Mouse (Mus musculus): ENCODE measurements around the gene Tvp23a. TPM values are rescaled to one million over a fixed set of nuclear protein-coding genes. Genes with fewer than 3 reads are reported as not detected.

The Tvp23a gene
- polyA plus RNA-seq, 1 experiment from 2014 or later, result 26.0 TPM

DNA sequence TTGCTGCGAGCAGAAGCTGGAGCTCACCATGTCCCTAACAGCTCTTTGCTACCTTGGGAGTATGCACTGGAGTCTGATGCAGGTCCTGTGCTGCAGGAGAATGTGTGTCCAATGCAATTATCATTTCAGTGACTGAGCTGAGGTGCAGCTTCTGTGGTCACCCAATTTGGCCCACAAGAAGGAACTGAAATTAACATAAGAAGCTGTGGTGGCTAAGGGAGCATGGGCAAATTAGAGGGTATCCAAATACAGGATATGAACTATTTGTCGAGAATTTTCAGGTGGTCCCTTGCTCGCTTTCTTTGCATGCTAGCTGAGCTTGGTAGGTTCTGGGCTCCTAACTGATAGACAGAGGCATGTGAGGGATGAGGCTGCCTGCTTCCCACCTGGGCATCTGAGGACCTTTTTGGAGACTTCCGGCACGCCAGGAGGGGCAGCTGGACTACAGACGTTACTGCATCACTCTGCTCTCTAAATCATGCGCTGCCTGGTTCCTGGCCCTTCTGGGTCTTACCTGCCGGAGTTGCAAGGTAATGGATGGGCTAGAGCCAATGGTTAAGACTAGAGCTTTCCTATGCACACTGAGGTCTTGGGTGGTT, 40.8 kb upstream of the Tvp23a start:
- no peak for ATAC-seq (ENCODE audit: insufficient read depth, low FRiP score, low TSS enrichment)
- 86% methylated on average over 8 of the region's 8 CpGs for WGBS

GRCm38 (mm10) chr16:10486993-10487392, 39.8 kb upstream of the Tvp23a start:
- no peak overlapping the region for H3K27ac ChIP-seq (ENCODE audit: low read depth, low read length)
- H3K27me3 ChIP-seq (ENCODE audit: control insufficient read depth, insufficient read depth, low read length), result no peaks in the 10 kb centered on the region
- no peak for DNase-seq (ENCODE audit: low spot score)
- no peak overlapping the region for H3K4me3 ChIP-seq (ENCODE audit: low read depth, low read length)
- H3K36me3 ChIP-seq (ENCODE audit: control insufficient read depth, insufficient read depth, low read length), result no peaks in the 10 kb centered on the region
- H3K4me1 ChIP-seq (ENCODE audit: control insufficient read depth, insufficient read depth, low read length), result no peaks in the 10 kb centered on the region
- H3K9me3 ChIP-seq (ENCODE audit: control insufficient read depth, low read length), result no peaks in the 10 kb centered on the region
- no peak overlapping the region for H3K4me2 ChIP-seq (ENCODE audit: low read depth)
- H3K9ac ChIP-seq (ENCODE audit: low read length), result no peak overlapping the region
- 71% methylated on average over 3 of the region's 3 CpGs for WGBS
- no peak for ATAC-seq (ENCODE audit: insufficient read depth, low FRiP score, low TSS enrichment)

More for the DNA sequence above, 40.8 kb upstream of the Tvp23a start:
- Histone ChIP-seq H3K27me3 (ENCODE audit: control insufficient read depth, insufficient read depth, low read length) (no peaks in the 10 kb centered on the region), H3K4me1 (ENCODE audit: control insufficient read depth, insufficient read depth, low read length) (no peaks in the 10 kb centered on the region), H3K27ac (ENCODE audit: low read depth, low read length) (no peak overlapping the region), H3K4me3 (ENCODE audit: low read depth, low read length) (no peak overlapping the region), H3K4me2 (ENCODE audit: low read depth) (no peak overlapping the region), H3K36me3 (ENCODE audit: control insufficient read depth, insufficient read depth, low read length) (no peaks in the 10 kb centered on the region), H3K9me3 (ENCODE audit: control insufficient read depth, low read length) (no peaks in the 10 kb centered on the region), H3K9ac (ENCODE audit: low read length) (no peak overlapping the region)
- no peak for DNase-seq (ENCODE audit: low spot score)

- H3K4me3 ChIP-seq (ENCODE audit: low read depth, low read length), result no peak overlapping the region
- no peak overlapping the region for H3K27ac ChIP-seq (ENCODE audit: low read depth, low read length)
- H3K9me3 ChIP-seq (ENCODE audit: control insufficient read depth, low read length), result no peaks in the 10 kb centered on the region
- H3K4me1 ChIP-seq (ENCODE audit: control insufficient read depth, insufficient read depth, low read length), result no peaks in the 10 kb centered on the region
- H3K9ac ChIP-seq (ENCODE audit: low read length), result no peak overlapping the region
- DNase-seq (ENCODE audit: low spot score) (no peak), ATAC-seq (ENCODE audit: insufficient read depth, low FRiP score, low TSS enrichment) (no peak)
- H3K36me3 ChIP-seq (ENCODE audit: control insufficient read depth, insufficient read depth, low read length), result no peaks in the 10 kb centered on the region
- H3K27me3 ChIP-seq (ENCODE audit: control insufficient read depth, insufficient read depth, low read length), result no peaks in the 10 kb centered on the region
- WGBS, result 75% methylated on average over 4 of the region's 4 CpGs
- H3K4me2 ChIP-seq (ENCODE audit: low read depth), result no peak overlapping the region
Measured at GRCm38 (mm10) chr16:10482343-10482742, 35.2 kb upstream of the Tvp23a start.

DNA sequence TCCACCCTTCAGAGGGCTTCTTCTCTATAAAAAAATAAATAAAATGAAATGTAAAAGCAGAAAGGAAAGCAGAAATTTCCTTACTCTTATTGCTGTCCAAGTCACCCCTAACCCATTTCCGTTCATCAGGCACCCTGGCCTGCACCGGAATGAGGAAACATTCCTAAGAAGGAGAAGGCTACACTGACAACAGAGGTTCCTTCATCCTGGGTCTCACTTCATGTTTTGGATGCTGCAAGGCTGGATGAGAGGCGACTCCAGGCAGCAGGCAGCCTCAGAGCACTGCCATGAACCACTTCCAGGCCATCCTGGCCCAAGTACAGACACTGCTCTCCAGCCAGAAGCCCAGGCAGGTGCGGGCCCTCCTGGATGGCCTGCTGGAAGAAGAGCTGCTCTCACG, 32.7 kb upstream of the Tvp23a start, which contains the start of gene Ciita:
Gene Ciita, plus strand, starts transcription at position 203 of the 400 bp plus-strand sequence.
- Histone ChIP-seq H3K27me3 (ENCODE audit: control insufficient read depth, insufficient read depth, low read length) (no peaks in the 10 kb centered on the region), H3K9me3 (ENCODE audit: control insufficient read depth, low read length) (no peaks in the 10 kb centered on the region), H3K36me3 (ENCODE audit: control insufficient read depth, insufficient read depth, low read length) (no peaks in the 10 kb centered on the region), H3K4me3 (ENCODE audit: low read depth, low read length) (no peak within 1 kb of the TSS), H3K27ac (ENCODE audit: low read depth, low read length) (no peak within 1 kb of the TSS), H3K4me1 (ENCODE audit: control insufficient read depth, insufficient read depth, low read length) (no peaks in the 10 kb centered on the region), H3K4me2 (ENCODE audit: low read depth) (no peak within 1 kb of the TSS), H3K9ac (ENCODE audit: low read length) (no peak within 1 kb of the TSS)
- WGBS, result 83% methylated on average over 5 of the region's 5 CpGs
- ATAC-seq (ENCODE audit: insufficient read depth, low FRiP score, low TSS enrichment) (no peak), DNase-seq (ENCODE audit: low spot score) (no peak)

DNA sequence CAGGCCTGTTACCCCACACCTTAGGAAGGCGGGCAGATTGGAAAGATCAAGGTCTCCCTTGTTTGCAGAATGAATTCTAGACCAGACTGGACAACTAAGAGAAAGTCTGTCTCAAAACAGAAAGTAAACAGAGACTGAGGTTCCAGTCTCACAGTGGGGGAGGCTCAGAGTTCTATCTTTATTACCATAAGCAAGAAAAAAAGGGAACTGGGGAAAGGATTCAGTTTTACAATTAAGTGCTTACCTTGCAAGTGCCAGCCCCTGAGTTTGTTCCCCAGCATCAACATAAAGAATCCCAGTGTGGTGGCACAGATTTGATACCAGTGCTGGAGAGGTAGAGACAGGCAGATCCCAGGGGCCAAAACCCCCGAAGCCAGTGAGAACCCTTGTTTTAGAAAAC, 28.8 kb upstream of the Tvp23a start:
- Histone ChIP-seq H3K4me1 (ENCODE audit: control insufficient read depth, insufficient read depth, low read length) (no peaks in the 10 kb centered on the region), H3K9ac (ENCODE audit: low read length) (no peak overlapping the region), H3K36me3 (ENCODE audit: control insufficient read depth, insufficient read depth, low read length) (no peaks in the 10 kb centered on the region), H3K27me3 (ENCODE audit: control insufficient read depth, insufficient read depth, low read length) (no peaks in the 10 kb centered on the region), H3K4me3 (ENCODE audit: low read depth, low read length) (no peak overlapping the region), H3K9me3 (ENCODE audit: control insufficient read depth, low read length) (no peaks in the 10 kb centered on the region), H3K4me2 (ENCODE audit: low read depth) (no peak overlapping the region), H3K27ac (ENCODE audit: low read depth, low read length) (no peak overlapping the region)
- WGBS, result 76% methylated on average over 2 of the region's 2 CpGs
- DNase-seq (ENCODE audit: low spot score) (no peak), ATAC-seq (ENCODE audit: insufficient read depth, low FRiP score, low TSS enrichment) (no peak)

- Histone ChIP-seq H3K27me3 (ENCODE audit: control insufficient read depth, insufficient read depth, low read length) (no peaks in the 10 kb centered on the region), H3K9ac (ENCODE audit: low read length) (no peak overlapping the region), H3K4me3 (ENCODE audit: low read depth, low read length) (no peak overlapping the region), H3K4me1 (ENCODE audit: control insufficient read depth, insufficient read depth, low read length) (no peaks in the 10 kb centered on the region), H3K9me3 (ENCODE audit: control insufficient read depth, low read length) (no peaks in the 10 kb centered on the region), H3K4me2 (ENCODE audit: low read depth) (no peak overlapping the region), H3K36me3 (ENCODE audit: control insufficient read depth, insufficient read depth, low read length) (no peaks in the 10 kb centered on the region), H3K27ac (ENCODE audit: low read depth, low read length) (no peak overlapping the region)
- 78% methylated on average over 3 of the region's 3 CpGs for WGBS
- DNase-seq (ENCODE audit: low spot score), result no peak
- ATAC-seq (ENCODE audit: insufficient read depth, low FRiP score, low TSS enrichment), result no peak
Measured at GRCm38 (mm10) chr16:10474956-10475355, 27.8 kb upstream of the Tvp23a start.

- DNase-seq (ENCODE audit: low spot score) (no peak), ATAC-seq (ENCODE audit: insufficient read depth, low FRiP score, low TSS enrichment) (no peak)
- H3K27me3 ChIP-seq (ENCODE audit: control insufficient read depth, insufficient read depth, low read length), result no peaks in the 10 kb centered on the region
- H3K4me3 ChIP-seq (ENCODE audit: low read depth, low read length), result no peak overlapping the region
- no peak overlapping the region for H3K27ac ChIP-seq (ENCODE audit: low read depth, low read length)
- WGBS, result 94% methylated on average over 3 of the region's 3 CpGs
- no peaks in the 10 kb centered on the region for H3K36me3 ChIP-seq (ENCODE audit: control insufficient read depth, insufficient read depth, low read length)
- H3K4me2 ChIP-seq (ENCODE audit: low read depth), result no peak overlapping the region
- no peaks in the 10 kb centered on the region for H3K9me3 ChIP-seq (ENCODE audit: control insufficient read depth, low read length)
- no peak overlapping the region for H3K9ac ChIP-seq (ENCODE audit: low read length)
- no peaks in the 10 kb centered on the region for H3K4me1 ChIP-seq (ENCODE audit: control insufficient read depth, insufficient read depth, low read length)
Measured at GRCm38 (mm10) chr16:10471950-10472349, 24.8 kb upstream of the Tvp23a start.

GRCm38 (mm10) chr16:10468201-10468600, 21.0 kb upstream of the Tvp23a start:
- ATAC-seq (ENCODE audit: insufficient read depth, low FRiP score, low TSS enrichment) (no peak), DNase-seq (ENCODE audit: low spot score) (no peak)
- no peak overlapping the region for H3K9ac ChIP-seq (ENCODE audit: low read length)

DNA sequence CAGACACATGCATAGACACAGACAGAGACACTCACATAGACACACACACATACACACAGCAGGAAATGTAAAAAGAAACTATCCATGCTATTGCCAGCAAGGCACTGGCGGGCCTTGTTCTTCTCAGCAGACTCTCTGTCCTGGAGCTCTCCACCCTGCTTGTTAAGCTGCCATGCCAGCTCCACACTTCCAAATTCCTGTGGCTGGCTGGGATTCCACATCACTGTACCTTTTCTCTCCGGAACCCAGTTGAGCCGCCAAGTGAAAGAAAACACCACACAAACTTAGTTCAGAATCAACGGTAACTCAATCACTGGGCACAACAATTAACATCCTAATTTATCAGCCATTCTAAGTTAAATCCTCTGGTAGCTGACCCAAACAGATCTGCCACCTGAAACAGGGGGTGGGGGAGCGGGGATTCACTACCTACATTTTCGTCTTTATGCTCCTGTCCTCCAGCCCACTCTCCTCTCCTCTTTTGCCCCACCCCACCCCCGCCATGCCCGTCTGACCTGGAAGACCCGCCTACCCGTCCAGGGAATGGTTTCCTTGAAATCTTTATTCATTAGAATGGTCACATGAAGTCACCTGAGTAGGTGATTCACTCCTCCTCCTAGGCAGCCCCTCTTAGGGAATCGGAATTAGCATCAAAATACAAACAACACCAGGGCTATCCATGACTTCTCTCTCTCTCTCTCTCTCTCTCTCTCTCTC, 20.4 kb upstream of the Tvp23a start:
- WGBS, result 41% methylated on average over 11 of the region's 11 CpGs
- no peak overlapping the region for H3K4me2 ChIP-seq (ENCODE audit: low read depth)
- no peaks in the 10 kb centered on the region for H3K9me3 ChIP-seq (ENCODE audit: control insufficient read depth, low read length)
- DNase-seq (ENCODE audit: low spot score), result no peak
- H3K4me3 ChIP-seq (ENCODE audit: low read depth, low read length), result no peak overlapping the region
- no peaks in the 10 kb centered on the region for H3K36me3 ChIP-seq (ENCODE audit: control insufficient read depth, insufficient read depth, low read length)
- ATAC-seq (ENCODE audit: insufficient read depth, low FRiP score, low TSS enrichment), result no peak
- H3K9ac ChIP-seq (ENCODE audit: low read length), result no peak overlapping the region
- no peak overlapping the region for H3K27ac ChIP-seq (ENCODE audit: low read depth, low read length)
- no peaks in the 10 kb centered on the region for H3K4me1 ChIP-seq (ENCODE audit: control insufficient read depth, insufficient read depth, low read length)
- H3K27me3 ChIP-seq (ENCODE audit: control insufficient read depth, insufficient read depth, low read length), result no peaks in the 10 kb centered on the region

More at GRCm38 (mm10) chr16:10468201-10468600, 21.0 kb upstream of the Tvp23a start:
- no peaks in the 10 kb centered on the region for H3K9me3 ChIP-seq (ENCODE audit: control insufficient read depth, low read length)
- H3K36me3 ChIP-seq (ENCODE audit: control insufficient read depth, insufficient read depth, low read length), result no peaks in the 10 kb centered on the region
- no peak overlapping the region for H3K4me2 ChIP-seq (ENCODE audit: low read depth)
- H3K27ac ChIP-seq (ENCODE audit: low read depth, low read length), result no peak overlapping the region
- no peaks in the 10 kb centered on the region for H3K27me3 ChIP-seq (ENCODE audit: control insufficient read depth, insufficient read depth, low read length)
- WGBS, result 95% methylated on average over 1 of the region's 1 CpGs
- no peaks in the 10 kb centered on the region for H3K4me1 ChIP-seq (ENCODE audit: control insufficient read depth, insufficient read depth, low read length)
- H3K4me3 ChIP-seq (ENCODE audit: low read depth, low read length), result no peak overlapping the region

Measured in neural tube, embryonic 11.5 days (tissue).